Mouse (Mus musculus): ENCODE data around the gene Rfx4. TPM values are rescaled to one million over a fixed set of nuclear protein-coding genes. Genes with fewer than 3 reads are reported as not detected.

Rfx4 gene
- polyA plus RNA-seq, 1 experiment from 2014 or later, result not detected

DNA sequence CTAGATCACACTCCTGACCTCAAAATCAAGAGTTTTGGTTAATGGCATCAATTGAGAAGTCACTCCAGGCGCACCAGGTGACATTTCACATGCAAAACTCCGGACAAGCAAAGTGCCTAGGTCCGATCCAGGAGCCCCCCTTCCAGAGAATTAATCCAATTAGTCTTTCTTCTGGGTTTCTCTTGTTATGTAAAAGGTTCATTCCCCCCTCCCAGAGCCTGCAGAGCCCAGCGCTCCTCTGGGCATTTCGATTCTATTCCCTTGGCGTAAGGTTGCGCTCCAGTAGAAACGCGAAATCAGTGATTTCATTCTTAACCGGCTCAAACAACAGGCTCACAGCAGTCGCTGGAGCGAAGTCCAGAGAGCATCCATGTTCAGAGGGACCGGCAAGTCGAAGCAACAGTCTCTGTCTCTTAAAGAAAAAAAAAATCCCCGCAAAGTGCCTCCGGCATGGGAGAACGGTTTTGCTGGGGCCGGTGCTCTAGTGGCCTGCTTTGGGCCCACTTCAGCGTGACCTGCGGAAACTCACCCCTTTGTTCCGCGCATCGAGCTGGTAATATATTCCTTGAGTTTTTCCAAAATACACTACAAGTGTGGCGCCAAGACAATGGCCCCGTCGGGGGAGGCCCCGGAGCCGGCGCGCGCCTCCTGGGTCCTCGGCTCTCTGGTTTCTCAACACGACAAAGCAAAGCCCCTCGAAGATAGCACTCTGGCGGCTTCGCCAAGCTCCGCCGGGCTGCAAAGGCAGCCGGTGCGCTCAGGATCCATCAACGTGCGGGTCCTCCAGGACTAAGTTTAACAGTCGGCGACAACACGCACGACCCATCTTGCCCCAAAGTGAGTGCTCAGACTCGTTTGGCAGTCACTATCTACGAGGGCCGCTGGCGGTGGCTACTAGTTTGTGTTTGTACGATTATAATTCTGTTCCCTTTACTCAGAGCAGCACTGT, 2.9 kb downstream of the Rfx4 start:
- H3K9ac ChIP-seq, result no peak overlapping the region
- ATAC-seq (ENCODE audit: low read depth) (no peak), DNase-seq (no peak)
- H3K4me3 ChIP-seq (replicated peaks), result no peak overlapping the region
- no peak overlapping the region for H3K27ac ChIP-seq
- peaks cover 18% of the 10 kb centered on the region for H3K4me1 ChIP-seq (replicated peaks)
- no peaks in the 10 kb centered on the region for H3K36me3 ChIP-seq
- H3K9me3 ChIP-seq (replicated peaks), result no peaks in the 10 kb centered on the region
- WGBS (ENCODE audit: insufficient replicate concordance), result 3% methylated on average over 51 of the region's 51 CpGs
- no peak overlapping the region for H3K4me2 ChIP-seq
- peaks cover 100% of the 10 kb centered on the region for H3K27me3 ChIP-seq

- Histone ChIP-seq H3K9me3 (replicated peaks) (no peaks in the 10 kb centered on the region), H3K36me3 (no peaks in the 10 kb centered on the region), H3K9ac (no peak overlapping the region), H3K4me3 (replicated peaks) (no peak overlapping the region), H3K27ac (no peak overlapping the region), H3K27me3 (peaks cover 100% of the 10 kb centered on the region), H3K4me2 (0 out of 2 replicates have a peak overlapping the region, but pooled peaks have one; percentile 14), H3K4me1 (replicated peaks) (peaks cover 16% of the 10 kb centered on the region)
- WGBS (ENCODE audit: insufficient replicate concordance), result 9% methylated on average over 16 of the region's 16 CpGs
- ATAC-seq (ENCODE audit: low read depth), result no peak
- DNase-seq, result no peak
Measured at GRCm38 (mm10) chr10:84759511-84760117, 3.8 kb downstream of the Rfx4 start.

DNA sequence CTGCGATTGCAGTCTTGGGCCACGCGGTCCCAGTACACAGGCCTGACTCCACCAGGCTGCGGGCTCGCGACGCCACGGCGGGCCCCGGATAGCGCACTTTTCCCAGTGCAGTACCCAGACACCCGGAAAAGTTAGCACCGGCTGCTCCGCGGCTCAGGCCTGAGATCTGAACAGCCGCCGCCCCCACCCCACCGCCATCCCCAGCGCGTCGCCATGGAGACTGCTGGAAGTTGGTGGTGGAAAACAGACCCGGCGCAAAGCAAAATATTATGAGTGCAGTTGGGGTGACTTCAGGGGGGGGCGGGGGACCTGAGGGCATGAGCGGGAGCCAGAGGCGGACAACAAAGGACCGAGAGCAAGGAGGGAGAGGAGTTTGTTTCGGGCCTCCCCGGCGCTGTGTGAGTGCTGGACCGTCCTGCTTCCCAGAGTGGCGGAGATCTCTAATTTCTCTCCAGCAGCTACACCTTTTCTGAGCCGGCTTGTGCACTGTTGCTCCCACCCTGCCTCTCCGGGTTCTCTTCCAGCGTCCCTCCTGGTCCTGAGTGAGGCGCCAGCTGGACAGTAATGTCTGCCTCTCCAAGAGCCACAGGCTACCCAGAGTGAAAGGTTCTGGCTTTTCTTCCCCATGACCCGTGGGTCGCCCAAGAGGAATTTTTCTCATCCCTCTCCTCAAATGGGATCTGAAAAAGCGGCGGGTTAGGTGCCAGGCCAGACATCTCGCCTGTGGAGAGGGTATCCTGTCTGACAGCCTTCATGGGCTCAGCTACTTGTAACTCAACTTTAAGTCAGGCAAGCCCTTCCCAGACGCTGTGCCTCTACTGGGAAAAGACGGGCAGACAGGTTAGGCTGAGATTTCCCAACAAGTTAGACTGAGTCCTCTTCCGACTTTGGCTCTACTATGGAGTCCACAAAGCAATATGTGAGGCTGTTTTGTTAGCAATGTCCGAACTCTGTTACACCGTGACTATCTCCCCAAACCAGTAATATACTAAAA, 4.6 kb downstream of the Rfx4 start:
- no peak overlapping the region for H3K4me3 ChIP-seq (replicated peaks)

DNA sequence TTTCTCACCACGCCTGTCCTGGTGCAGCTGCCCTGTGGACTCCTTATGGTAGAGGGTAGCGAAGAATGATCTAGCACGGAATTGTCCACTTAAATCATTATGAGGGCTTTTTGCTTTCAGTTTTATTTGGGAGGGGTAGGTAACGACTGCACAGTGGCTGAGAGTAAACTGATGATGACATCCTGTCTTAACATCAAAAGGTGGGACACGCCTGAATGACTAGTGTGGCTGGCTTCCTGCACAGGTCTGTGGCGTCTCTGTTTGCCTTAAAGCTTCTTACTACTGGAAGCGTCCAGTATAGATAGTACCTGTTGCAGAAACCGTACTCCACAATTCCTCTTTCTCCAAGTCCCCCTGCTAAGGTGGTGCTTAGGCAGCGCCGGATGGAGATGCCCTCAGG, 12.9 kb downstream of the Rfx4 start:
- no peak for ATAC-seq (ENCODE audit: low read depth)
- WGBS (ENCODE audit: insufficient replicate concordance), result 63% methylated on average over 10 of the region's 10 CpGs
- no peak overlapping the region for H3K4me2 ChIP-seq

More for the DNA sequence above, 4.6 kb downstream of the Rfx4 start:
- ATAC-seq (ENCODE audit: low read depth) (no peak), DNase-seq (no peak)
- H3K27ac ChIP-seq, result no peak overlapping the region
- H3K9me3 ChIP-seq (replicated peaks), result no peaks in the 10 kb centered on the region
- peaks cover 13% of the 10 kb centered on the region; the same call in 1 of the 2 replicates for H3K4me1 ChIP-seq (replicated peaks)
- peak overlapping the region; percentile 14; the same call in 1 of the 2 replicates for H3K4me2 ChIP-seq
- peaks cover 93% of the 10 kb centered on the region for H3K27me3 ChIP-seq
- WGBS (ENCODE audit: insufficient replicate concordance), result 7% methylated on average over 46 of the region's 46 CpGs
- no peak overlapping the region for H3K9ac ChIP-seq
- no peaks in the 10 kb centered on the region for H3K36me3 ChIP-seq

DNA sequence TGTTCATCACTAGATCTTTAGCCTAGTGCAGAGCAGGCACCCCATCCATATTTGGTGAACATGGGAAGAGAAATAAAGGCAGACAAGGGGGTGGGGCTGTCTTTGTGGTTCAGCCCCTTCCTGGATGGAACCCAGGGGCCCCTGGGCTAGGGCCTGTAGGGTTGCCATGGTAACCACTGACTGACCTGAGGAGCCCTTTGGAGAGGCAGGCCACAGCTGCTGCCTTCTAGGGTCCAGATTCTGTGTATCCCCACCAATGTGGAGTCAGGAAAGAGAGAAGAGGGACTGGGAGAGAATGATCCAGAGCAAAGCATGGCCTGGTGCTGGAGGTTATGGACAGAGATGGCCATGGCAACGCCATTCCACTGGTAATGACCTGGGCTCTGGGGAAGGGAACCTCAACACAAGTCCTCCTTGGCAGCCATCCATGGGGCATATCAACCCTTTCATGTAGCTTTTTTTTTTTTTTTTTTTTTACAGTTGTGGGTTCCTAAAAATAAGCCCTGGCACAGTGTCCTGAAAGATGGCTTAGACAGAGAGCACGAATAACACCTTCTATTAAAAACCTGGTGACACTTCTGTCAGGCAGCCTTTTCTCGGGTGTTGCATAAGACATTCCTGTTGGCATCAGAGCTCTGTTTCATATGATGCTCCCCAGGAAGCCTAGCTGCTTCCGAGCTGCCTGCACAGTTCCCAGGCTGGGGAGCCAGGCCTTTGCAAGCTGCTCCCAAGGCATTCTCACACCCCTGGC, 16.7 kb downstream of the Rfx4 start:
- Histone ChIP-seq H3K4me2 (no peak overlapping the region), H3K9ac (no peak overlapping the region), H3K36me3 (no peaks in the 10 kb centered on the region), H3K4me3 (replicated peaks) (no peak overlapping the region), H3K9me3 (replicated peaks) (no peaks in the 10 kb centered on the region), H3K4me1 (replicated peaks) (no peaks in the 10 kb centered on the region), H3K27ac (no peak overlapping the region), H3K27me3 (0 out of 2 replicates have a peak, but pooled peaks cover 4% of the 10 kb centered on the region)
- 48% methylated on average over 4 of the region's 4 CpGs for WGBS (ENCODE audit: insufficient replicate concordance)
- ATAC-seq (ENCODE audit: low read depth) (no peak), DNase-seq (no peak)

More for the DNA sequence above, 12.9 kb downstream of the Rfx4 start:
- H3K9me3 ChIP-seq (replicated peaks), result no peaks in the 10 kb centered on the region
- H3K27ac ChIP-seq, result no peak overlapping the region
- H3K4me1 ChIP-seq (replicated peaks), result no peaks in the 10 kb centered on the region
- peaks cover 22% of the 10 kb centered on the region for H3K27me3 ChIP-seq
- no peak for DNase-seq
- no peaks in the 10 kb centered on the region for H3K36me3 ChIP-seq
- no peak overlapping the region for H3K9ac ChIP-seq
- H3K4me3 ChIP-seq (replicated peaks), result no peak overlapping the region

GRCm38 (mm10) chr10:84773889-84774288, 18.0 kb downstream of the Rfx4 start:
- Histone ChIP-seq H3K9me3 (replicated peaks) (no peaks in the 10 kb centered on the region), H3K4me1 (replicated peaks) (no peaks in the 10 kb centered on the region), H3K4me3 (replicated peaks) (no peak overlapping the region), H3K27me3 (0 out of 2 replicates have a peak, but pooled peaks cover 4% of the 10 kb centered on the region), H3K27ac (no peak overlapping the region), H3K36me3 (no peaks in the 10 kb centered on the region), H3K4me2 (no peak overlapping the region), H3K9ac (no peak overlapping the region)
- ATAC-seq (ENCODE audit: low read depth) (no peak), DNase-seq (no peak)
- WGBS (ENCODE audit: insufficient replicate concordance), result 63% methylated on average over 4 of the region's 4 CpGs

DNA sequence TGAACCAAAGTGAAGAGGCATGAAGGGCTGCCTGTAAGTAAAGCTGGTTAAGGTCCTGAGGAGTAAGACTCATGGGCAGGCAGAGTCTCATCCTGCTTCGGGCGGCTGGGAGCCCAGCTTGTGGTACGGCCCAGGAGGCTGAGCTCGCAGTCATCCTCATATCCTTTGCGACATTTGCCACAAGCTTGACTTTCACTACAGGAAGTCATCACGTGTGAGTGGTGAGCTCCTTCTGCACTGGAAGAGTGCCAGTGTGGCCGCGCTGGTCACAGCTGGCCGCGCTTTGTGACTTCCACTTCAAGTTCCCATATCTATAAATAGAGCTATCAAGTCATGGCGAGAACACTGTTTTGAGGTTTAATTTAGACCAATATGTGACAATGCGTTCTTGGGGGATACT, 18.7 kb downstream of the Rfx4 start:
- H3K4me3 ChIP-seq (replicated peaks), result no peak overlapping the region
- no peak overlapping the region for H3K4me2 ChIP-seq
- 0 out of 2 replicates have a peak, but pooled peaks cover 4% of the 10 kb centered on the region for H3K27me3 ChIP-seq
- WGBS (ENCODE audit: insufficient replicate concordance), result 15% methylated on average over 12 of the region's 12 CpGs
- no peaks in the 10 kb centered on the region for H3K9me3 ChIP-seq (replicated peaks)
- no peak overlapping the region for H3K9ac ChIP-seq
- peak; percentile 20 for DNase-seq
- ATAC-seq (ENCODE audit: low read depth), result no peak
- H3K36me3 ChIP-seq, result no peaks in the 10 kb centered on the region
- H3K27ac ChIP-seq, result no peak overlapping the region
- no peaks in the 10 kb centered on the region for H3K4me1 ChIP-seq (replicated peaks)

- Histone ChIP-seq H3K27me3 (0 out of 2 replicates have a peak, but pooled peaks cover 4% of the 10 kb centered on the region), H3K9me3 (replicated peaks) (no peaks in the 10 kb centered on the region), H3K9ac (no peak overlapping the region), H3K27ac (no peak overlapping the region), H3K4me1 (replicated peaks) (no peaks in the 10 kb centered on the region), H3K4me2 (no peak overlapping the region), H3K4me3 (replicated peaks) (no peak overlapping the region), H3K36me3 (no peaks in the 10 kb centered on the region)
- WGBS (ENCODE audit: insufficient replicate concordance), result 67% methylated on average over 5 of the region's 5 CpGs
- DNase-seq, result no peak
- no peak for ATAC-seq (ENCODE audit: low read depth)
Measured at GRCm38 (mm10) chr10:84777109-84777508, 21.2 kb downstream of the Rfx4 start.

DNA sequence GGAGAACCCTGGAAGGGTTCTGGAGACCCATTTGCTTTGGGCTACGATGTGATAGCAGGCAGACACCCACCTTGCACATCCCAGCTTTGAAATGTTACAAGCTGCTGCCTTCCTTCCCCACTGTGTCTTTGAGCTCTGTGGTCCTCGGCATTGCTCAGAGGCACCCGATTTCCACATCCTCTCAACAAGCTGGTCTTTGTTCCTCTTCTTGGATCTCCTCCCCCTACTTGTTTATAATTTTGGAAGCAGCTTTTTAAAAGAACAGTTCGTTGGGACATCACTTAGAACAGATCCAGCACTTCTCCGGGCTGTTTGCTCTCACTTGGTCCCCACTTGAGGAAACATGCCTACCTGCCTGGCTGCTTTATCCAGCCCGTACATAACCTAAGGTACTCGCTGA, 22.1 kb downstream of the Rfx4 start:
- Histone ChIP-seq H3K4me2 (no peak overlapping the region), H3K9me3 (replicated peaks) (no peaks in the 10 kb centered on the region), H3K9ac (no peak overlapping the region), H3K27me3 (0 out of 2 replicates have a peak, but pooled peaks cover 4% of the 10 kb centered on the region), H3K4me1 (replicated peaks) (no peaks in the 10 kb centered on the region), H3K27ac (no peak overlapping the region), H3K36me3 (no peaks in the 10 kb centered on the region), H3K4me3 (replicated peaks) (no peak overlapping the region)
- no peak for DNase-seq
- 34% methylated on average over 7 of the region's 7 CpGs for WGBS (ENCODE audit: insufficient replicate concordance)
- ATAC-seq (ENCODE audit: low read depth), result no peak

DNA sequence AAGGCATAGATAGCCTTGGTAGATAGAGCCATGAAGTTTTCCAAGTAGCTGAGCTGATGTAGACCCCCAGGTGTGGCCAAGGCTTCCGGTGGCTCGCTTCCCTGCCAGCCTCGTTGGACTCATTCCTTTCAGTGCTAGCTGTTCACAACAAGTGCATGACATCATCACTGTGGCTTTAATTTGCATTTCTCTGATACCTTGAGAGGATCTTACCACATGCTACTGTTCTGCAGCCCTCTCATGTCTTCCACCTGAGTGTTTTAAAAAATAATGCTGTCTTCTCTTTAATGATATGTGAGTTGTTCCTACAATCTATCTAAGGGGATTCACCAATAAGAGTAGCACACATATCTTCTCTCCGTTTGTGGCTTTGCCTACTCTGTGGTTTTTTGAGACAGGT, 25.0 kb downstream of the Rfx4 start:
- WGBS (ENCODE audit: insufficient replicate concordance), result 52% methylated on average over 4 of the region's 4 CpGs
- Histone ChIP-seq H3K36me3 (no peaks in the 10 kb centered on the region), H3K9me3 (replicated peaks) (no peaks in the 10 kb centered on the region), H3K4me1 (replicated peaks) (no peaks in the 10 kb centered on the region), H3K4me2 (no peak overlapping the region), H3K27me3 (no peaks in the 10 kb centered on the region), H3K9ac (no peak overlapping the region), H3K4me3 (replicated peaks) (no peak overlapping the region), H3K27ac (no peak overlapping the region)
- no peak for DNase-seq
- ATAC-seq (ENCODE audit: low read depth), result no peak
